In genomic region chr15:103303916-103304615, GRCm38 (mm10) we compare ENCODE assay signal across 9 mouse cellular contexts. TPM values are rescaled to one million over a fixed set of nuclear protein-coding genes. Genes with fewer than 3 reads are reported as not detected.
DNase-seq lines count a peak whose midpoint lies in the region; ATAC-seq lines count a peak whose summit lies in the region.
"Had no signal": no experiment of that assay in that cellular context is flagged by ENCODE, and none has a peak within 500 bp of the region (broad histone marks: within the 10 kb centered on the region; RNA-seq: fewer than 3 reads in every experiment).

No protein-coding gene starts in this region.

- intact Hi-C loops in heart, postnatal 36 days (cut with DNase I), result loop anchor here (2.0 kb wide), 1 partner anchor 63 kb away; the partner anchor contains the start of gene Hnrnpa1

- ATAC-seq in heart, embryonic 11.5 days (replicated peaks; ENCODE audit: insufficient number of reproducible peaks, low FRiP score, low TSS enrichment), result no peak
- no peak for ATAC-seq in midbrain, embryonic 12.5 days (ENCODE audit: low FRiP score, low read depth)
- no peak; the same call in 1 of the 2 replicates for ATAC-seq in frontal cortex, adult (ENCODE audit: low TSS enrichment)

- no peaks in the 10 kb centered on the region for H3K36me3 ChIP-seq in heart, embryonic 11.5 days (ENCODE audit: control insufficient read depth, insufficient read depth, low read length)
- H3K36me3 ChIP-seq in hindbrain, embryonic 10.5 days, result peaks cover 4% of the 10 kb centered on the region
- H3K36me3 ChIP-seq in midbrain, embryonic 12.5 days, result no peaks in the 10 kb centered on the region

- H3K9ac ChIP-seq in heart, embryonic 11.5 days (ENCODE audit: low read depth, low read length), result peak overlapping the region; percentile 79
- peak overlapping the region; percentile 70 for H3K9ac ChIP-seq in midbrain, embryonic 12.5 days (replicated peaks)

- H3K27me3 ChIP-seq in heart, embryonic 11.5 days (ENCODE audit: control insufficient read depth, insufficient read depth, low read length), result peaks cover 2% of the 10 kb centered on the region
- H3K27me3 ChIP-seq in hindbrain, embryonic 10.5 days (ENCODE audit: insufficient read depth, poor library complexity, severe bottlenecking), result peaks cover 17% of the 10 kb centered on the region
- H3K27me3 ChIP-seq in midbrain, embryonic 12.5 days, result peaks cover 14% of the 10 kb centered on the region
- H3K27me3 ChIP-seq: Patski had no signal

- H3K9me3 ChIP-seq in heart, embryonic 11.5 days (replicated peaks; ENCODE audit: control insufficient read depth, low read length), result no peaks in the 10 kb centered on the region
- H3K9me3 ChIP-seq in hindbrain, embryonic 10.5 days, result no peaks in the 10 kb centered on the region
- H3K9me3 ChIP-seq in midbrain, embryonic 12.5 days, result no peaks in the 10 kb centered on the region

- H3K4me3 ChIP-seq in heart, embryonic 11.5 days (ENCODE audit: low read depth, low read length), result peak overlapping the region; percentile 57
- H3K4me3 ChIP-seq in brown adipose tissue, adult 24 weeks (ENCODE audit: insufficient read depth, low read depth, low read length), result peak overlapping the region; percentile 57
- H3K4me3 ChIP-seq in hindbrain, embryonic 10.5 days, result peak overlapping the region; percentile 57
- H3K4me3 ChIP-seq in midbrain, embryonic 12.5 days, result peak overlapping the region; percentile 44

- H3K27ac ChIP-seq in heart, embryonic 11.5 days (ENCODE audit: low read depth, low read length), result peak overlapping the region; percentile 90
- peak overlapping the region; percentile 11; the same call in 1 of the 2 replicates for H3K27ac ChIP-seq in brown adipose tissue, adult 24 weeks (replicated peaks; ENCODE audit: low read depth, low read length)
- peak overlapping the region; percentile 97 for H3K27ac ChIP-seq in hindbrain, embryonic 10.5 days
- H3K27ac ChIP-seq in midbrain, embryonic 12.5 days (replicated peaks), result peak overlapping the region; percentile 97

- no peak for DNase-seq in heart, postnatal 36 days
- DNase-seq in hindbrain, embryonic 10.5 days (ENCODE audit: low spot score), result peak; percentile 46
- no peak for DNase-seq in right cerebral cortex, postnatal 14 days
- DNase-seq in frontal cortex, adult 2 months (ENCODE audit: extremely low spot score in 1 of 2, low spot score in 1 of 2), result no peak

- peaks cover 68% of the 10 kb centered on the region for H3K4me1 ChIP-seq in heart, embryonic 11.5 days (ENCODE audit: control insufficient read depth, insufficient read depth, low read length)
- H3K4me1 ChIP-seq in brown adipose tissue, adult 24 weeks (ENCODE audit: control insufficient read depth, insufficient read depth, insufficient read length, low read length), result peaks cover 2% of the 10 kb centered on the region; the same call in 1 of the 2 replicates
- peaks cover 90% of the 10 kb centered on the region for H3K4me1 ChIP-seq in hindbrain, embryonic 10.5 days (replicated peaks)
- peaks cover 78% of the 10 kb centered on the region for H3K4me1 ChIP-seq in midbrain, embryonic 12.5 days

- WGBS in heart, embryonic 11.5 days (ENCODE audit: insufficient replicate concordance), result 11% methylated on average over 8 of the region's 8 CpGs
- 8% methylated on average over 8 of the region's 8 CpGs for WGBS in hindbrain, embryonic 10.5 days
- WGBS in midbrain, embryonic 12.5 days, result 7% methylated on average over 8 of the region's 8 CpGs

- peak overlapping the region; percentile 96 for H3K4me2 ChIP-seq in heart, embryonic 11.5 days
- peak overlapping the region; percentile 65 for H3K4me2 ChIP-seq in midbrain, embryonic 12.5 days (replicated peaks)

RNA-seq across cellular contexts. Expression of gene Gpr84, which starts 6.3 kb away (rescaled TPM):
- 0.41 and 0.53 TPM in 2 replicates for polyA plus RNA-seq in heart, embryonic 11.5 days (2014; fragmentation: Nextera tagmentation; extraction: Ambion mirVana)
- not detected for total RNA-seq in heart, postnatal 36 days (2021)
- polyA plus RNA-seq in brown adipose tissue, adult 24 weeks (2012; ENCODE audit: insufficient read depth, insufficient read length, missing spikeins), result not detected in 2 replicates
- 0.31 and 0.36 TPM in 2 replicates for polyA plus RNA-seq in hindbrain, embryonic 10.5 days (2016; fragmentation: Nextera tagmentation; extraction: Ambion mirVana)
- polyA plus RNA-seq in midbrain, embryonic 12.5 days (2016; fragmentation: Nextera tagmentation; extraction: Ambion mirVana), result 0.10 and 0.20 TPM in 2 replicates
- 1.3 and 1.5 TPM in 2 replicates for polyA plus RNA-seq in frontal cortex, adult 2 months (2012; rRNA removed)
- polyA plus RNA-seq: Patski had no signal

RNA-seq across cellular contexts. Expression of gene Copz1, which starts 31.6 kb away (rescaled TPM):
- 217 and 221 TPM in 2 replicates for polyA plus RNA-seq in heart, embryonic 11.5 days (2014; fragmentation: Nextera tagmentation; extraction: Ambion mirVana)
- 10 to 100 TPM; 56.6 to 56.9 TPM for total RNA-seq in heart, postnatal 36 days (2021)
- polyA plus RNA-seq in brown adipose tissue, adult 24 weeks (2012; ENCODE audit: insufficient read depth, insufficient read length, missing spikeins), result 85.4 and 95.1 TPM in 2 replicates
- polyA plus RNA-seq in hindbrain, embryonic 10.5 days (2016; fragmentation: Nextera tagmentation; extraction: Ambion mirVana), result 288 and 299 TPM in 2 replicates
- 232 and 235 TPM in 2 replicates for polyA plus RNA-seq in midbrain, embryonic 12.5 days (2016; fragmentation: Nextera tagmentation; extraction: Ambion mirVana)
- 141 and 146 TPM in 2 replicates for polyA plus RNA-seq in frontal cortex, adult 2 months (2012; rRNA removed)

RNA-seq across cellular contexts. Expression of gene Zfp385a, which starts 35.8 kb away (rescaled TPM):
- 10.2 and 11.6 TPM in 2 replicates for polyA plus RNA-seq in heart, embryonic 11.5 days (2014; fragmentation: Nextera tagmentation; extraction: Ambion mirVana)
- total RNA-seq in heart, postnatal 36 days (2021), result 10 to 100 TPM; 12.9 to 13.0 TPM
- 12.2 and 17.4 TPM in 2 replicates for polyA plus RNA-seq in brown adipose tissue, adult 24 weeks (2012; ENCODE audit: insufficient read depth, insufficient read length, missing spikeins)
- 24.9 and 26.3 TPM in 2 replicates for polyA plus RNA-seq in hindbrain, embryonic 10.5 days (2016; fragmentation: Nextera tagmentation; extraction: Ambion mirVana)
- polyA plus RNA-seq in midbrain, embryonic 12.5 days (2016; fragmentation: Nextera tagmentation; extraction: Ambion mirVana), result 19.6 and 20.8 TPM in 2 replicates
- 46.3 and 46.5 TPM in 2 replicates for polyA plus RNA-seq in frontal cortex, adult 2 months (2012; rRNA removed)

RNA-seq across cellular contexts. Expression of gene Nfe2, which starts 45.9 kb away (rescaled TPM):
- polyA plus RNA-seq in heart, embryonic 11.5 days (2014; fragmentation: Nextera tagmentation; extraction: Ambion mirVana), result 21.9 and 24.2 TPM in 2 replicates
- total RNA-seq in heart, postnatal 36 days (2021), result under 1 TPM; 0.67 to 0.73 TPM
- polyA plus RNA-seq in brown adipose tissue, adult 24 weeks (2012; ENCODE audit: insufficient read depth, insufficient read length, missing spikeins), result not detected in 2 replicates
- 7.3 and 8.5 TPM in 2 replicates for polyA plus RNA-seq in hindbrain, embryonic 10.5 days (2016; fragmentation: Nextera tagmentation; extraction: Ambion mirVana)
- polyA plus RNA-seq in midbrain, embryonic 12.5 days (2016; fragmentation: Nextera tagmentation; extraction: Ambion mirVana), result 3.4 and 3.8 TPM in 2 replicates
- 0.48 TPM in 1 of 2 replicates, not detected in the other for polyA plus RNA-seq in frontal cortex, adult 2 months (2012; rRNA removed)
- polyA plus RNA-seq: Patski had no signal

Comparison
In these comparisons a context has a peak if more than half of its experiments do, and no peak if none do; other contexts are left out.
1. H3K27ac ChIP-seq: peak in every context shown above with its lines; median percentile 97 in hindbrain, embryonic 10.5 days; 97 in midbrain, embryonic 12.5 days; 90 in heart, embryonic 11.5 days; 11 in brown adipose tissue, adult 24 weeks.